10 mouse cellular contexts compared by ENCODE assay signal in genomic region chr12:25164724-25165123, GRCm38 (mm10).
A peak's percentile ranks its signal among the peaks of the same experiment; 100 is the strongest.
DNase-seq lines count a peak whose midpoint lies in the region; ATAC-seq and TF ChIP-seq lines count a peak whose summit lies in the region.
"Had no signal": no experiment of that assay in that cellular context is flagged by ENCODE, and none has a peak within 500 bp of the region (broad histone marks: within the 10 kb centered on the region; RNA-seq: fewer than 3 reads in every experiment).

No protein-coding gene starts in this region.

- ATAC-seq in monocyte, adult 5-6 weeks (replicated peaks; ENCODE audit: insufficient number of reproducible peaks, low FRiP score, low TSS enrichment, poor library complexity, severe bottlenecking) = peak; percentile 64

- H3K4me3 ChIP-seq in bone marrow macrophage, adult 2 months (ENCODE audit: insufficient read depth, low read length) = no peak overlapping the region
- H3K4me3 ChIP-seq: heart, embryonic 13.5 days had no signal

- H3K27ac ChIP-seq in bone marrow macrophage, adult 2 months (ENCODE audit: insufficient read depth, low read depth, low read length) = peak overlapping the region; percentile 39
- H3K27ac ChIP-seq: heart, embryonic 13.5 days had no signal

- no peak for TF ChIP-seq POLR2A in bone marrow macrophage, adult 2 months (IDR thresholded peaks at IDR 0.05; ENCODE audit: borderline replicate concordance, low read depth, low read length)

- no peak for TF ChIP-seq CTCF in bone marrow macrophage, adult 2 months (IDR thresholded peaks at IDR 0.05; ENCODE audit: low read depth, low read length)

- peak; percentile 44 to 66 for DNase-seq in adrenal gland, postnatal 36 days
- DNase-seq in adrenal gland, postnatal 10 days = no peak
- DNase-seq in 3134 (ENCODE audit: extremely low read depth, insufficient read length, low spot score) = peak; percentile 30
- no peak for DNase-seq in left cerebral cortex, adult 18-20 months (ENCODE audit: low spot score in 2 of 2)
- no peak for DNase-seq in left cerebral cortex, adult 8-10 months (ENCODE audit: low spot score in 2 of 2)
- no peak for DNase-seq in left cerebral cortex, postnatal 4 days
- DNase-seq: cerebellum, adult 9-10 months had no signal

- peaks cover 39% of the 10 kb centered on the region for H3K4me1 ChIP-seq in bone marrow macrophage, adult 2 months (ENCODE audit: control insufficient read depth, insufficient read depth, low read length)

- intact Hi-C loops in left cerebral cortex, postnatal 4 days (cut with DNase I) = no loop called here

Comparison
In these comparisons a context has a peak if more than half of its experiments do, and no peak if none do; other contexts are left out.
1. DNase-seq: peak in adrenal gland, postnatal 36 days (2 of 2) and 3134 (single experiment); none in adrenal gland, postnatal 10 days (single experiment), left cerebral cortex, adult 18-20 months (0 of 2), left cerebral cortex, adult 8-10 months (0 of 2) and left cerebral cortex, postnatal 4 days (single experiment).